Mouse (Mus musculus): Measurements from ENCODE around the gene Slc38a9.

DNA sequence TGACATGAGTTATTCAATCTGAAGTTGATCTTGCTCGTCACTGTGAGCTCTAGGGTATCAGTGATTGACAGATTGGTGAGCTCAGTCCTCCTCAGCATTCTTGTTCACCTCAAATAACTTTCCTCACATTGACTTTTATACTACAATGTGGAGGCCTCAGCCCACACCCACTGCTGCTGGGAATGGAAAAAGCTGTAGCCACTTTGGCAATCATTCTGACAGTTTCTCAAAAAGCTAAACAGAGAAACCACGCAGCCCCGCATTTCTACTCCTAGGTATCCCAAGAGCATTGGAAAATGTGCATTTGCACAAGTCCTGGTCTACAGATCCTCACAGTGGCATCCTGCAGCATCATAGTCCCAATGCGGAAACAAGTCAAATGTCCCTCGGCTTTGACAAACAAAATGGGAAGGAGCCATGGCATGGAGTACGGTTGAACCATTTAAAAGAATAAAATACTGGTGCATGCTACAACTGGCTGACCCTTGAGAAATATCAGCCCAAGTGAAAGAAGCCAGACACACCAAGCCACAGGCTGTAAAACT, 98.1 kb downstream of the Slc38a9 start:
- TF ChIP-seq CTCF (conservative IDR thresholded peaks at IDR 0.05; ENCODE audit: insufficient read depth, insufficient read length, low read depth, low read length) (no peak), POLR2A (IDR thresholded peaks at IDR 0.05; ENCODE audit: low read depth, low read length) (no peak)

Measured in kidney, adult 2 months (tissue).